Mouse (Mus musculus): ENCODE measurements around the gene Greb1. TPM values are rescaled to one million over a fixed set of nuclear protein-coding genes. Genes with fewer than 3 reads are reported as not detected.

Gene Greb1
- total and polyA plus RNA-seq, 3 experiments = not detected

- Histone ChIP-seq H3K36me3 (ENCODE audit: control insufficient read depth in 1 of 2, insufficient read depth in 2 of 2, low read length in 2 of 2) (no peaks in the 10 kb centered on the region), H3K27ac (ENCODE audit: control insufficient read depth, low read depth, low read length) (no peak overlapping the region), H3K4me1 (ENCODE audit: control insufficient read depth in 1 of 2, insufficient read depth in 2 of 2, low read length in 2 of 2) (no peaks in the 10 kb centered on the region), H3K9me3 (replicated peaks; ENCODE audit: insufficient read depth, low read length) (no peaks in the 10 kb centered on the region), H3K27me3 (ENCODE audit: control insufficient read depth in 1 of 2, insufficient read depth in 2 of 2, low read length in 2 of 2) (peaks cover 0 to 4% of the 10 kb centered on the region in 2 experiments; a peak in 2 of 4 replicates), H3K9ac (ENCODE audit: control insufficient read depth, low read depth, low read length, poor library complexity, severe bottlenecking) (no peak overlapping the region), H3K4me3 (ENCODE audit: control insufficient read depth in 1 of 2, insufficient read depth in 1 of 2, low read depth in 2 of 2, low read length in 2 of 2) (no peak overlapping the region), H3K79me2 (ENCODE audit: control insufficient read depth, insufficient read depth, low read length, poor library complexity) (no peaks in the 10 kb centered on the region)
- no peak for DNase-seq (ENCODE audit: low read depth, low spot score)
- no peak for TF ChIP-seq HCFC1 (IDR thresholded peaks at IDR 0.05; ENCODE audit: low read depth, low read length)
Observed at GRCm38 (mm10) chr12:16753555-16753954, 47.1 kb downstream of the Greb1 start.

- no peak overlapping the region for H3K4me3 ChIP-seq (ENCODE audit: control insufficient read depth in 1 of 2, insufficient read depth in 1 of 2, low read depth in 2 of 2, low read length in 2 of 2)
- TF ChIP-seq MXI1 (IDR thresholded peaks at IDR 0.05; ENCODE audit: low read depth, low read length) = no peak
- TF ChIP-seq GABPA (IDR thresholded peaks at IDR 0.05; ENCODE audit: low read depth, low read length) = no peak
- no peak for TF ChIP-seq TBP (IDR thresholded peaks at IDR 0.05; ENCODE audit: low read depth, low read length)
- DNase-seq (ENCODE audit: low read depth, low spot score) = no peak
- no peaks in the 10 kb centered on the region for H3K4me1 ChIP-seq (ENCODE audit: control insufficient read depth in 1 of 2, insufficient read depth in 2 of 2, low read length in 2 of 2)
- no peak overlapping the region for H3K27ac ChIP-seq (ENCODE audit: control insufficient read depth, low read depth, low read length)
- H3K79me2 ChIP-seq (ENCODE audit: control insufficient read depth, insufficient read depth, low read length, poor library complexity) = no peaks in the 10 kb centered on the region
- H3K9ac ChIP-seq (ENCODE audit: control insufficient read depth, low read depth, low read length, poor library complexity, severe bottlenecking) = no peak overlapping the region
- peaks cover 0 to 4% of the 10 kb centered on the region in 2 experiments; a peak in 2 of 4 replicates for H3K27me3 ChIP-seq (ENCODE audit: control insufficient read depth in 1 of 2, insufficient read depth in 2 of 2, low read length in 2 of 2)
- no peaks in the 10 kb centered on the region for H3K36me3 ChIP-seq (ENCODE audit: control insufficient read depth in 1 of 2, insufficient read depth in 2 of 2, low read length in 2 of 2)
- H3K9me3 ChIP-seq (replicated peaks; ENCODE audit: insufficient read depth, low read length) = no peaks in the 10 kb centered on the region
Observed at GRCm38 (mm10) chr12:16753110-16753509, 47.6 kb downstream of the Greb1 start.

- Histone ChIP-seq H3K27ac (ENCODE audit: control insufficient read depth, low read depth, low read length) (no peak overlapping the region), H3K9me3 (replicated peaks; ENCODE audit: insufficient read depth, low read length) (no peaks in the 10 kb centered on the region), H3K4me1 (ENCODE audit: control insufficient read depth in 1 of 2, insufficient read depth in 2 of 2, low read length in 2 of 2) (no peaks in the 10 kb centered on the region), H3K9ac (ENCODE audit: control insufficient read depth, low read depth, low read length, poor library complexity, severe bottlenecking) (no peak overlapping the region), H3K27me3 (ENCODE audit: control insufficient read depth in 1 of 2, insufficient read depth in 2 of 2, low read length in 2 of 2) (peaks cover 2 to 4% of the 10 kb centered on the region in 2 experiments; a peak in 2 of 4 replicates), H3K4me3 (ENCODE audit: control insufficient read depth in 1 of 2, insufficient read depth in 1 of 2, low read depth in 2 of 2, low read length in 2 of 2) (no peak overlapping the region), H3K79me2 (ENCODE audit: control insufficient read depth, insufficient read depth, low read length, poor library complexity) (no peaks in the 10 kb centered on the region), H3K36me3 (ENCODE audit: control insufficient read depth in 1 of 2, insufficient read depth in 2 of 2, low read length in 2 of 2) (no peaks in the 10 kb centered on the region)
- DNase-seq (ENCODE audit: low read depth, low spot score) = no peak
- TF ChIP-seq POLR2A (IDR thresholded peaks at IDR 0.05; ENCODE audit: control insufficient read depth in 1 of 2, insufficient read depth in 1 of 2, low read depth in 1 of 2, low read length in 2 of 2, poor library complexity in 1 of 2) (no peak), ZKSCAN1 (IDR thresholded peaks at IDR 0.05; ENCODE audit: low read depth, low read length) (no peak), HCFC1 (IDR thresholded peaks at IDR 0.05; ENCODE audit: low read depth, low read length) (no peak), MAZ (IDR thresholded peaks at IDR 0.05; ENCODE audit: low read depth, low read length) (no peak), MEF2A (IDR thresholded peaks at IDR 0.05; ENCODE audit: extremely low read depth, insufficient replicate concordance, low read depth, low read length, poor library complexity, severe bottlenecking) (no peak), SIN3A (IDR thresholded peaks at IDR 0.05; ENCODE audit: low read length) (no peak), KAT2A (conservative IDR thresholded peaks at IDR 0.05; ENCODE audit: low read depth, low read length) (no peak), CHD2 (IDR thresholded peaks at IDR 0.05; ENCODE audit: low read length) (no peak), UBTF (IDR thresholded peaks at IDR 0.05; ENCODE audit: borderline replicate concordance, insufficient read depth, low read depth, low read length) (no peak), POLR2AphosphoS2 (IDR thresholded peaks at IDR 0.05; ENCODE audit: low read length) (no peak), TCF12 (IDR thresholded peaks at IDR 0.05; ENCODE audit: low read depth, low read length) (no peak)
Observed at GRCm38 (mm10) chr12:16752236-16752840, 48.3 kb downstream of the Greb1 start.
